Comparison of ENCODE assay signal across 35 mouse cellular contexts in genomic region chr2:70609769-70610168, GRCm38 (mm10). TPM values are rescaled to one million over a fixed set of nuclear protein-coding genes. Genes with fewer than 3 reads are reported as not detected.
"Had no signal": no experiment of that assay in that cellular context is flagged by ENCODE, and none has a peak within 500 bp of the region (broad histone marks: within the 10 kb centered on the region; RNA-seq: fewer than 3 reads in every experiment).

No protein-coding gene starts in this region.

- H3K36me3 ChIP-seq: heart, embryonic 13.5 days; heart, embryonic 15.5 days; hindbrain, embryonic 10.5 days; hindbrain, embryonic 12.5 days; hindbrain, embryonic 15.5 days; intestine, embryonic 15.5 days; kidney, embryonic 15.5 days had no signal

- H3K9me3 ChIP-seq: heart, embryonic 15.5 days; hindbrain, embryonic 12.5 days; hindbrain, embryonic 15.5 days; intestine, embryonic 15.5 days; kidney, embryonic 15.5 days had no signal

- H3K27ac ChIP-seq: heart, embryonic 13.5 days; heart, embryonic 15.5 days; hindbrain, embryonic 10.5 days; hindbrain, embryonic 12.5 days; hindbrain, embryonic 13.5 days; hindbrain, embryonic 14.5 days; hindbrain, embryonic 15.5 days; hindbrain, postnatal 0 days; intestine, embryonic 15.5 days; kidney, embryonic 15.5 days; kidney, postnatal 0 days; layer of hippocampus, adult 2 months; left cerebral cortex, adult 2 months had no signal

- H3K9ac ChIP-seq: heart, embryonic 13.5 days; heart, embryonic 15.5 days; hindbrain, embryonic 12.5 days; hindbrain, embryonic 13.5 days; hindbrain, embryonic 14.5 days; hindbrain, embryonic 15.5 days; intestine, embryonic 15.5 days; kidney, embryonic 15.5 days had no signal

- H3K27me3 ChIP-seq: heart, embryonic 13.5 days; heart, embryonic 15.5 days; hindbrain, embryonic 12.5 days; hindbrain, embryonic 13.5 days; hindbrain, embryonic 15.5 days; intestine, embryonic 15.5 days; kidney, embryonic 15.5 days had no signal

- ATAC-seq: hindbrain, embryonic 16.5 days; hindbrain, postnatal 0 days; inflammation-experienced regulatory T-cells, adult 6 months; intestine, embryonic 15.5 days; intestine, embryonic 16.5 days; intestine, postnatal 0 days had no signal

- DNase-seq: heart, postnatal 10 days; heart, postnatal 14 days; heart, postnatal 36 days; heart, postnatal 4 days; kidney, adult 11 months; kidney, adult 18-20 months; kidney, adult 8-10 months; kidney, adult 9 months; kidney, postnatal 10 days; kidney, postnatal 14 days; kidney, postnatal 25 days; kidney, postnatal 36 days; kidney, postnatal 4 days; layer of hippocampus, adult 9-11 months; layer of hippocampus, postnatal 36 days had no signal

- H3K4me2 ChIP-seq: heart, embryonic 11.5 days; heart, embryonic 13.5 days; heart, embryonic 15.5 days; hindbrain, embryonic 12.5 days; hindbrain, embryonic 13.5 days; hindbrain, embryonic 14.5 days; hindbrain, embryonic 15.5 days; intestine, embryonic 15.5 days; kidney, embryonic 15.5 days had no signal

- H3K4me1 ChIP-seq: heart, embryonic 13.5 days; heart, embryonic 15.5 days; hindbrain, embryonic 10.5 days; hindbrain, embryonic 12.5 days; hindbrain, embryonic 13.5 days; hindbrain, embryonic 15.5 days; intestine, embryonic 15.5 days; kidney, embryonic 15.5 days had no signal

- H3K4me3 ChIP-seq: heart, embryonic 13.5 days; heart, embryonic 15.5 days; hindbrain, embryonic 10.5 days; hindbrain, embryonic 12.5 days; hindbrain, embryonic 13.5 days; hindbrain, embryonic 15.5 days; intestine, embryonic 15.5 days; kidney, embryonic 15.5 days; layer of hippocampus, adult 2 months; left cerebral cortex, adult 2 months had no signal

RNA-seq across cellular contexts. Expression of gene Gm26558, which starts 52.1 kb away (rescaled TPM):
- total RNA-seq: heart, postnatal 14 days; heart, postnatal 25 days; heart, postnatal 36 days; hematopoietic stem cell, adult 5-6 weeks; layer of hippocampus, adult 2 months; layer of hippocampus, postnatal 36 days had no signal
- polyA plus RNA-seq: inflammation-experienced regulatory T-cells, adult 6 months had no signal

RNA-seq across cellular contexts. Expression of gene Gad1, which starts 56.9 kb away (rescaled TPM):
- total RNA-seq: hematopoietic stem cell, adult 5-6 weeks had no signal
